Mouse (Mus musculus): Measurements from ENCODE around the gene Alg12.
"Not testable (repeated sequence)": the region's sequence is repeated elsewhere in the genome, so short reads cannot be mapped to it uniquely, and the experiment has no call there.

The Alg12 gene

GRCm38 (mm10) chr15:88831482-88831881, 12.4 kb upstream of the Alg12 start:
- no peak for DNase-seq (ENCODE audit: low read depth, low spot score)

DNA sequence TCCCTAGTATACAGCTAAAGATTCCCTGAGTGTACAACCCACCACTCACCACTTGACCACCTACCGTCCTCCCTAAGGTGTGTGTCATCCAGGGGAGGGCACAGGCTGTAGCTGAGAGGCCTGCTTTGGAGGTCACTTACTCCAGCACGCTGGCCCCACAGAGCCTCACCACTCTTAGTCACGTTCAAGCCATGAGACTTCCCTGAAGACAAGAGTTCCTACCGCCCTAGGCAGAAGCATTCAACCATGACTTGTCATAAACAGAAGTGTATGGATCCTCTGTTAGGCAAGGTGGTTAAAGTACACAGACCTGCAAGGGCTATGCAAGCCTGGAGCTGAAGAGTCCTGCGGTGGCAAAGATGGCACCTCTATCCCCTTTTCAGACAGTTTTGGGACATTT, 11.6 kb upstream of the Alg12 start:
- no peak for DNase-seq (ENCODE audit: low read depth, low spot score)

- no peak for DNase-seq (ENCODE audit: low read depth, low spot score)
Measured at GRCm38 (mm10) chr15:88829791-88830440, 10.8 kb upstream of the Alg12 start.

GRCm38 (mm10) chr15:88828800-88829705, 9.9 kb upstream of the Alg12 start:
- DNase-seq (ENCODE audit: low read depth, low spot score): peak; percentile 59

DNA sequence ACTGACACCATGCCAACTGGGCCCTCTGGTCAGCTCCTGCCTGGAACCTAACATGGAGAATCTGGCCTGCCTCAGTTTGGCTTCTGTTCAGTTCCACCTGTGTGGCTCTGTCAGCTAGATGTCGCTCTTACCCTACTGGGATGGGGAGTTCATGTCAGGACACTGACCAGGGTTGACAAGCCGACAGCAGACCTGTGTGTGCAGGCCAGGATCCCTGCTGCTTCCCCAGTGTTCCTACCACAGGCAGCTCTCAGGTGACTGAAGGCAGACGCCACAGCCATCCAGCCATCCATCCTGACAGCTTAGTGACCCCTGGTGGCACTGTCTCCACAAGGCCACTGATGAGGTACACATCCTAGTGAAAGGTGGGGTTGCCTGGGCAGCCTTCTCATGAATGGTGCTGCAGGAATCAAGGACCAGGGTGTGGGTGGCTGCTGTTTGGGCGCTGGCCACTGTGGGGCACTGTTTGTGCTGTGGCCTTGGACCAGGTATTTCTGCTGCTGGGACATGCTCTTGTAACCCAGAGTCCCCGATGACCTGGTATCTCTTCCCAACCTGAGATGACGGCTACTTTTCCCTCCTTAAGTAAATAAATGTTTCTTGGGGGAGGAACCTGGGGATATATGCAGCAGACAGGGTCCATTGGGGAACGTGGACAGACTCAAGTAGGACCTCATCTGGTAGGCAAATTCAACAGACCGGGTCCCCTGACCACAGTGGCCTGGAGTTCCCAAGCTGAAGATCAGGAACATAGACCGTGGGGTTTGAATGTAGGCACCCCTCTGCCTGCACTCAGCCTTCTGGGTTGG, 9.1 kb upstream of the Alg12 start:
- DNase-seq (ENCODE audit: low read depth, low spot score): no peak

DNA sequence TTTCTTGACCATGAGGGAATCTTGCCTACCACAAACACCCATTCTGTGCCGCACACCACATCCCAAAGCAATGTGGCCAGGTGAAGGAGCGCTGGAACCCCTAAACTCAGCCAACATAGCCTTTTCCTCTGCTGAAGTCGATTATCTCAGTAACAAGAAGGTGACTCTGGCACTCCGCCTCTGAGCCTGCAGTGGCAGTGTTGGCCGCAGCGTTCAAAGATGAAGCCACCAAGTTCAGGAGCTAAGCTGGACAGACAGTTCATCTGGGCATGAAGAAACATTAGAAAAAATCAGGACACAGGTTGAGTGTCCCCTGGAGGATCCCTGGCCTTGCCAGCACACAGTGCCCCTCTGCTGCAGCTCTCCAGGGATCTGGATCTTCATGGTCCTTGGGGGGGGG, 8.3 kb upstream of the Alg12 start:
- no peak for DNase-seq (ENCODE audit: low read depth, low spot score)

GRCm38 (mm10) chr15:88823376-88823775, 4.3 kb upstream of the Alg12 start:
- no peak for DNase-seq (ENCODE audit: low read depth, low spot score)

DNA sequence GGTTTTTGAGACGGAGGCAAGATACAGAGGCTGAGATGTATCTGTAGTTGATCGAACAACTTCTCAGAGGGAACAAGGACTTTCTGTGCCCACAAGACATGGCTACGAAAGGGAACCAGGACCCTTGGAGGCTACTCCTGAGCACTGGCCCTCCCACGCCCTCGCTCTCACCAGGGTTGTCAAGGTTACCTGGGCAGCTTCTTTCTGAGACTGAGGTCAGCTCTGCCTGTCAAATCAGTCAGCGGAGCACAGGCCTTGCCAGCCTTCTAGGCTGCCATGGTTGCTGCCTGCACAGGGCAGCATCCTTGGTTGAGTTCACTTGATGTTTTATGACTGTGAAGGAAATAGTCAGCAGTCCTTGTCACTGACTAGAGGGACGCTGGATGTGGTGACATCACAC, 3.4 kb upstream of the Alg12 start:
- DNase-seq (ENCODE audit: low read depth, low spot score): no peak

GRCm38 (mm10) chr15:88821403-88821802, 2.3 kb upstream of the Alg12 start:
- DNase-seq (ENCODE audit: low read depth, low spot score): no peak

- no peak for DNase-seq (ENCODE audit: low read depth, low spot score)
Measured at GRCm38 (mm10) chr15:88819906-88820303, 787 bp upstream of the Alg12 start.

- no peak for DNase-seq (ENCODE audit: low read depth, low spot score)
Measured at GRCm38 (mm10) chr15:88815196-88815700, 3.9 kb downstream of the Alg12 start.

DNA sequence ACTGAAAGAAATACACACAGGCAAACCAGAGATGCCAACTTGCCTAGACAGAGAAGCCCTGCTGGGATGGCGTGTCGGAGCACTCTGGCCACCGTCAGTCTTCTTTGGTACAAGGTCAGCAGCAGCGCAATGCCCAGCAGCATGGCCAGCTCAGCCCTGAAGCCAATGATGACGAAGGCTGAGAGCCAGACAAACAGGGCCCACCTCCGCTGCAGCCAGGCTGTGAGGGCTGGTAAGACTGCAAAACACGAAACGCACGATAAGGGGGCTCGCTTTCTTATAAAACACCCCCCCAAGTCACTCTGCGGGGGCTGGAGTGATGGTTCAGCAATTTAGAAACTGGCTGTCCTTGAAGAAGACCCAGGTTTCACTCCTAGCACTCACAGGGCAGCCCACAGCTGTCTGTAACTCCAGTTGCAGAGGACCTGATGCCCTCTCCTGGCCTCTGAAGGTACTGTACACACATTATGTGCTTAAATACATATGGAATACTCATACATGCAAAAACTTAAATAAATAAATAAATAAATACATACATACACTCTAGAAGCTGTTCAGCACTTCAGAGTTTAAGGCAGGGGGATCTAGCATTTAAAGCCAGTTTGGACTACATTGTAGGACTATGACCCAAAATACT, 4.6 kb downstream of the Alg12 start:
- DNase-seq (ENCODE audit: low read depth, low spot score): no peak

DNA sequence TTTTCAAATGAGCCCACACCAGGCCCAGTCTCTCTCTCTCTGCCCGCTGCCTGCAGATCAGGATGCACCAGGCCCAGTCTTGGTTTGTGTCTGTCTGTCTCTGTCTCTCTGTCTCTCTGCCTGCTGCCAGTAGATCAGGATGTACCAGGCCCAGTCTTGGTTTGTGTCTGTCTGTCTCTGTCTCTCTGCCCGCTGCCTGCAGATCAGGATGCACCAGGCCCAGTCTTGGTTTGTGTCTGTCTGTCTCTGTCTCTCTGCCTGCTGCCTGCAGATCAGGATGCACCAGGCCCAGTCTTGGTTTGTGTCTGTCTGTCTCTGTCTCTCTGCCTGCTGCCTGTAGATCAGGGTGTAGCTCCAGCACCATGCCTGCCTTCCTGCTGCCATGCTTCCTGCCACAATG, 5.2 kb downstream of the Alg12 start:
- DNase-seq (ENCODE audit: low read depth, low spot score): not testable (repeated sequence)

- no peak for DNase-seq (ENCODE audit: low read depth, low spot score)
Measured at GRCm38 (mm10) chr15:88813262-88813661, 5.9 kb downstream of the Alg12 start.

GRCm38 (mm10) chr15:88810369-88810768, 8.7 kb downstream of the Alg12 start:
- no peak for DNase-seq (ENCODE audit: low read depth, low spot score)

- no peak for DNase-seq (ENCODE audit: low read depth, low spot score)
Measured at GRCm38 (mm10) chr15:88808121-88808520, 11.0 kb downstream of the Alg12 start.

- no peak for DNase-seq (ENCODE audit: low read depth, low spot score)
Measured at GRCm38 (mm10) chr15:88802348-88802747, 16.8 kb downstream of the Alg12 start.

DNA sequence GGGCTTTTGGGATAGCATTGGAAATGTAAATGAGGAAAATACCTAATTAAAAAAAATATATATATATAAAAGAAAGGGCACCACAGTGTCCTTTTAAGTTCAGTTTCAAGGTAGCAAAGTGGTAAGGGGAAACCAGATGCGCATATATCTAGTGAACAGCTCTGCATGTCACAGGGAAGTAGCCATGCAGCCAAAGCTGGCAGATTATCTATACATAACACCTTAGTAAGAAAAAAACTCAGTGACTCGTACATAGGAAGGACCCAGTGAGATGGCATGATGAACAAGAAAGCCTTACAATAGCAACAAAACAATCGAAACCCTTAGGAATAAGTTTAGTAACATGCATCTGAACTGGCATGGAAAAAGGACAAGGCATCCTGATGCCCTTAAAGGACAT, 17.2 kb downstream of the Alg12 start:
- no peak for DNase-seq (ENCODE audit: low read depth, low spot score)

DNA sequence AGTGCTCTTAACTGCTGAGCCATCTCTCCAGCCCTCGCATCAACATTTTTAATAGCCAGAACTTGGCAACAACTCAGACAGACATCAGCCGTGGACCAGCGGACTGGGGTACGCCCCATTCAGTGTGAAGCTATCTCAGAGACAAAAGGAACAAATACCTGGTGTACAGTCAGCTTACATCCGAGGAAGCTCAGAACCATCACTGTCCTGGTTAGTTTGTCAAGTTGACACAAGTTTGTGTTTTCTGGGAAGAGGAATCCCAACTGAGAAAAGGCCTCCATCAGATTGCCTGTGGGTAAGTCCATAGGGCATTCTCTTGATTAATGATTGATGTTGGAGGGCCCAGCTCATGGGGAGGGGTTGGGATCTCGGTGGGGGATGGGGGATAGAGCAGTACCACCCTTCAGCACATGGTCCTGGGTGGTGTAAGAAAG, 18.2 kb downstream of the Alg12 start:
- DNase-seq (ENCODE audit: low read depth, low spot score): no peak

DNA sequence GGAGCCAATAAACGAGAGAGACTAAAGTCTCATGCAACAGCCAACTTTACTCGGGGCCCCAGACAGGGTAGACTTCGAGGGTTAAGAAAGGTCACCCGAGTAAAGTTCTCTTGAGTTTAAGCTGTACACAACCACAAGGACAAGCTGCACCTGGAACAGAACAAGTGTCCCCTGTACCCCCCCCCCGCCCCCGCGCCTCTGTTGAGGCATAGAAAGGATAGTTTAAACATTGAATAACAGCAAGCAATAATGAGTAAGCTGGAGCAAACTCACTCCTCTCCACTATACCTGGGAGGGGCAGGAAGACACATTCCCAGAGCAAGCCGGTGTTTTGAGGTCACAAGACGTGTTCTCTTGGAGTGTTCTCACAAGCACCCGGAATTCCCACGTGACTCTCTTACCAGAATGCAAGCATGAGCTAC, 19.2 kb downstream of the Alg12 start:
- DNase-seq (ENCODE audit: low read depth, low spot score): no peak

- DNase-seq (ENCODE audit: low read depth, low spot score): not testable (repeated sequence)
Measured at GRCm38 (mm10) chr15:88794729-88795128, 24.4 kb downstream of the Alg12 start.

Measured in telencephalon, adult 2 months (tissue).